Mouse (Mus musculus) olfactory bulb, adult 2 months (tissue): Measurements from ENCODE around the gene Dcaf12. TPM values are rescaled to one million over a fixed set of nuclear protein-coding genes. Genes with fewer than 3 reads are reported as not detected.

Experiments used
- H3K27ac ChIP-seq: fragments of 200-500 bp; 2 replicates; pipeline ENCODE4 v1.5.1; 2012; ENCODE audit warnings: low read depth, low read length; ENCODE audit not compliant: insufficient read depth
- H3K4me1 ChIP-seq: fragments of 200-500 bp; 2 replicates; pipeline ENCODE4 v1.6.1; 2012; ENCODE audit warnings: low read length; ENCODE audit not compliant: control insufficient read depth, insufficient read depth
- H3K4me3 ChIP-seq: fragments of 200-500 bp; 2 replicates; pipeline ENCODE4 v1.5.1; 2012; ENCODE audit warnings: mild to moderate bottlenecking, low read depth, low read length, moderate library complexity; ENCODE audit not compliant: insufficient read depth
- CTCF ChIP-seq: fragments of 200-500 bp; IDR thresholded peaks from 2 replicates; pipeline ENCODE4 v1.5.1; 2012; ENCODE audit warnings: low read depth, mild to moderate bottlenecking, low read length, moderate library complexity; ENCODE audit not compliant: insufficient read depth
- POLR2A ChIP-seq: fragments of 200-500 bp; IDR thresholded peaks from 2 replicates; pipeline ENCODE4 v1.6.1; 2012; ENCODE audit warnings: mild to moderate bottlenecking, low read depth, low read length, moderate library complexity; ENCODE audit not compliant: insufficient read depth
- WGBS: fragments of 180-500 bp; shearing (Covaris S2); methylation state at CpG from one replicate; pipeline ENCODE4 v1.1.7; 2018; 5-methylcytosine and 5-hydroxymethylcytosine counted together
- polyA plus RNA-seq: library from polyadenylated mRNA; stranded (reverse); fragments of >200 nt; gene quantifications from 2 replicates; pipeline ENCODE4 v1.2.4, GENCODE M21; 2012; ENCODE audit warnings: low replicate concordance; ENCODE audit not compliant: missing spikeins, insufficient read depth, insufficient read length

Dcaf12 gene
- polyA plus RNA-seq, 1 experiment: not detected

DNA sequence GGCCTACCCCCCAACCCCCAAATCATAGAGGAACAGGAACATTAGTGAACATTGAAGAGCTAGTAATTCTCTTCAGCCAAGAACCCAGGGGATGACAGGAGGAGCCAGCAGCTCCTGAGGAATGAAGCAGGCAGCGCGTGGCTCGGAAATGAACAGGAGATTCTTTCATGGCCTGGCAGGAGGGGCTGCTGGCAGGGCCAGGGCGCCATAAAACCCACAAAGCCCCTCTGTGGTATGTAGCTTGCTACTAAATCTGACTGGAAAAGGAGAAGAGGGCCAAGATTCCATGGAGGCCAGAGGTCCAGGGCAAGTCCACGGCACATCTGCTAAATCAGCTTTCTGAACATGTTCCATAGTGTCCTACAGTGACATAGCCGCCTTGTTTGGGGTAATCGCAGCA, 24.9 kb downstream of the Dcaf12 start:
- 61% methylated on average over 7 of the region's 7 CpGs for WGBS
- Histone ChIP-seq H3K4me1 (peaks cover 7% of the 10 kb centered on the region), H3K4me3 (no peak overlapping the region), H3K27ac (no peak overlapping the region)
- TF ChIP-seq CTCF: no peak
- TF ChIP-seq POLR2A: no peak

- WGBS: 10% methylated on average over 3 of the region's 3 CpGs
- Histone ChIP-seq H3K4me1 (no peaks in the 10 kb centered on the region), H3K27ac (no peak overlapping the region), H3K4me3 (no peak overlapping the region)
- TF ChIP-seq CTCF (no peak), POLR2A (no peak)
These were observed 28.3 kb downstream of the Dcaf12 start for GRCm38 (mm10) chr4:41286420-41286819.

DNA sequence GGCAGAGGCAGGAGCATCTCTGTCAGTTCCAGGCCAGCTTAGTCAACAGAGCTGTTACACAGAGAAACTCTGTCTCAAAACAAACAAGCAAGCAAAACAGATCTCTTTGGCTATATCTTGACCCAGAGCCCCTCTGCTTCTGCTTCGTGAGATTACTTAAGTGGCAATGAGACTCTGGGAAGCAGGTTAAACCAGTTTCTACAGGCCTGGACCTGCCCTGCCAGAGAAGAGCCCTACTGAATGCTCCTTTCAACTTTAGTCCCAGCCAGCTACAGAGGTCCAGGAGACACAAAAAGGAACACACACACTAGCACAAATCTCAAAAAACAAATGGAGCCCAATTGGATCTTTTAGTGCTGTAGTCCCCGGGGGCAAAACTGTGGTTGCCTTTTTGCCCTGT, 30.6 kb downstream of the Dcaf12 start:
- TF ChIP-seq CTCF: no peak
- TF ChIP-seq POLR2A: no peak
- Histone ChIP-seq H3K4me3 (no peak overlapping the region), H3K4me1 (no peaks in the 10 kb centered on the region), H3K27ac (no peak overlapping the region)
- 89% methylated on average over 2 of the region's 2 CpGs for WGBS

DNA sequence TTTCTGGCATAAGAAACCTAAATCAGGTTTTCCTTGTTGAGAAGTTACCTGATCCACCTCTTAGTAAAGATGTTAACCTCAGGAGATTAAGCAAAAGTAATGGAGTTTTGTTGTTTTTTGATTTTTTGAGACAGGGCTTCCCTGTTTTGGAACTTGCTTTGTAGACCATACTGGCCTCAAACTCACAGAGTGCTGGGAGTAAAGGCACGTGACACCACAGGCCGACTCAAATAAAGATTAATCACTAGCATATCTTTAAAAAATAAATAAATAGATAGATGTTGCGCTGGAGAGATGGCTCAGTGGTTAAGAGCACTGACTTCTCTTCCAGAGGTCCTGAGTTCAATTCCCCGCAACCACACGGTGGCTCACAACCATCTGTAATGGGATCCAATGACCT, 38.8 kb downstream of the Dcaf12 start:
- H3K27ac ChIP-seq: no peak overlapping the region
- no peak overlapping the region for H3K4me3 ChIP-seq
- H3K4me1 ChIP-seq: peaks cover 5% of the 10 kb centered on the region
- TF ChIP-seq POLR2A: no peak
- no peak for TF ChIP-seq CTCF
- WGBS: 73% methylated on average over 5 of the region's 5 CpGs

GRCm38 (mm10) chr4:41274980-41275850, 39.5 kb downstream of the Dcaf12 start, which contains the start of gene Ubap2:
Ubap2 (minus strand) TSS chr4:41275144.
- Histone ChIP-seq H3K4me1 (peaks cover 5% of the 10 kb centered on the region), H3K27ac (peak within 1 kb of the TSS; percentile 87), H3K4me3 (peak within 1 kb of the TSS; percentile 59)
- TF ChIP-seq CTCF (no peak), POLR2A (peak; percentile 82)
- WGBS: under 1% methylated on average over 60 of the region's 60 CpGs

- H3K4me3 ChIP-seq: peak overlapping the region; percentile 59
- TF ChIP-seq CTCF (no peak), POLR2A (no peak)
- H3K4me1 ChIP-seq: peaks cover 5% of the 10 kb centered on the region
- WGBS: 1% methylated on average over 18 of the region's 18 CpGs
- peak overlapping the region; percentile 87 for H3K27ac ChIP-seq
These were observed 40.2 kb downstream of the Dcaf12 start for GRCm38 (mm10) chr4:41274377-41274979.

GRCm38 (mm10) chr4:41268133-41268532, 46.6 kb downstream of the Dcaf12 start:
- no peak for TF ChIP-seq CTCF
- TF ChIP-seq POLR2A: no peak
- H3K27ac ChIP-seq: no peak overlapping the region

DNA sequence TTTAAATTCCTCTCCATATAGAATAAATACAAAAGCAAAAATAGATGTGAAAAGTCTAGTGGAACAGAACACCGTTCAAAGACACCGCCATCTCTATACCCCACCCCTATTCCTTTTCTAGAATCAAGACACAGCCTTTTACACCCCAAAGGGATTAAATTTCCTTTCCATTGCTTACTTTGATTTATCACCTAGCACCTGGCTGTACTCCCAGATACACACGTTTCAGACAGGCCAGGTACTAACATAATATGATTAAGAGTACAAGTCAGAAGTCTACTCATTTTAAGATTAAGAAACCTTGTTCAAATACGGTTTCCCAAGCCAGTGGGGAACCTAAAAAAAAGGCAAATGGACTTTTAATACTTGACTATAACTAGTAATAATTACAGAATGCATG, 48.3 kb downstream of the Dcaf12 start:
- H3K4me1 ChIP-seq: no peaks in the 10 kb centered on the region
- 71% methylated on average over 4 of the region's 4 CpGs for WGBS
- H3K4me3 ChIP-seq: no peak overlapping the region
- H3K27ac ChIP-seq: no peak overlapping the region
- no peak for TF ChIP-seq CTCF
- no peak for TF ChIP-seq POLR2A

More at GRCm38 (mm10) chr4:41268133-41268532, 46.6 kb downstream of the Dcaf12 start:
- Histone ChIP-seq H3K4me1 (peaks cover 2% of the 10 kb centered on the region; the same call in 1 of the 2 replicates), H3K4me3 (no peak overlapping the region)

DNA sequence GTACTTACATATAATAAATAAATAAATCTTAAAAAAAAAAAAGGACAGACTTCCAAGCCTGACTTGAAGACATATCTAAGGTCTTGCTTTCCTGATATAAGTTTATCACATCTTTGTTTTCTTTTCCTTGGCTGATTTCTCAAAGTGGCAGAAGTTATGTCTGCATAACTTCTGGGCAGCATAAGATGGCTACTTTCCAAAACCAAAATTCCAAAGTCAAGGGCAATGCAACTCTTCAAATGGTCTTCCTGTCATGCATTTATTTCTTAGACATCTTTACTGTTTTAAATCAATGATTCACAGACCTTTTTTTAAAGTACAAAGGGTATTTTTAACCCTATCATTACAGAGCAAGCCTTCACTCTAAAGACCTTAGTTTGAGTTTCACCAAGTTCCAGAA, 54.0 kb downstream of the Dcaf12 start:
- TF ChIP-seq CTCF (no peak), POLR2A (no peak)
- Histone ChIP-seq H3K27ac (no peak overlapping the region), H3K4me1 (peaks cover 2% of the 10 kb centered on the region; the same call in 1 of the 2 replicates), H3K4me3 (no peak overlapping the region)
